Mouse (Mus musculus) cerebellum, adult 2 months (tissue): ENCODE data around the gene Baz1b. TPM values are rescaled to one million over a fixed set of nuclear protein-coding genes. Genes with fewer than 3 reads are reported as not detected.

Experiments
- DNase-seq, 2 experiments: peaks; one replicate each; pipeline ENCODE4 v3.0.0; 2021
- H3K27ac ChIP-seq: fragments of 200-500 bp; 2 replicates; pipeline ENCODE4 v1.5.1; 2012; ENCODE audit warnings: low read length, control low read depth, inconsistent platforms; ENCODE audit not compliant: insufficient read depth
- H3K27me3 ChIP-seq: fragments of 200-500 bp; 2 replicates; pipeline ENCODE4 v1.6.1; 2012; ENCODE audit warnings: inconsistent platforms, mild to moderate bottlenecking, low read length, moderate library complexity; ENCODE audit not compliant: control insufficient read depth, insufficient read depth
- H3K4me1 ChIP-seq: fragments of 200-500 bp; 2 replicates; pipeline ENCODE4 v1.6.1; 2011; ENCODE audit warnings: low read length; ENCODE audit not compliant: control insufficient read depth, insufficient read depth
- H3K4me3 ChIP-seq: fragments of 200-500 bp; replicated peaks from 2 replicates; pipeline ENCODE3; 2011; ENCODE audit warnings: mild to moderate bottlenecking, low read depth, low read length, control low read depth; ENCODE audit not compliant: insufficient read depth
- CTCF ChIP-seq: fragments of 200-500 bp; IDR thresholded peaks from 2 replicates; pipeline ENCODE4 v1.5.1; 2011; ENCODE audit warnings: low read depth, mild to moderate bottlenecking, control low read depth, low read length, moderate library complexity, borderline replicate concordance; ENCODE audit not compliant: insufficient read depth
- POLR2A ChIP-seq: fragments of 200-500 bp; IDR thresholded peaks from 2 replicates; pipeline ENCODE4 v1.6.1; 2011; ENCODE audit warnings: low read length, control low read depth, borderline replicate concordance; ENCODE audit not compliant: insufficient read depth
- WGBS: fragments of 180-500 bp; shearing (Covaris S2); methylation state at CpG from one replicate; pipeline ENCODE4 v1.1.7; 2018; 5-methylcytosine and 5-hydroxymethylcytosine counted together
- polyA plus RNA-seq: library from polyadenylated mRNA; depleted of rRNA; stranded (reverse); fragments of >200 nt; gene quantifications from 2 replicates; pipeline ENCODE4 v1.2.3, GENCODE M21; 2012; rRNA removed

Baz1b gene
- polyA plus RNA-seq, 1 experiment, result 75.3 TPM

GRCm38 (mm10) chr5:135290703-135291102 lies 103.6 kb downstream of the Baz1b start:
- no peak overlapping the region for H3K4me3 ChIP-seq
- no peak for TF ChIP-seq POLR2A
- no peak for TF ChIP-seq CTCF
- H3K4me1 ChIP-seq, result no peaks in the 10 kb centered on the region
- H3K27me3 ChIP-seq, result no peaks in the 10 kb centered on the region
- 85% methylated on average over 6 of the region's 6 CpGs for WGBS
- DNase-seq, result no peak
- H3K27ac ChIP-seq, result no peak overlapping the region

- no peaks in the 10 kb centered on the region for H3K4me1 ChIP-seq
- no peaks in the 10 kb centered on the region for H3K27me3 ChIP-seq
- TF ChIP-seq CTCF, result no peak
- TF ChIP-seq POLR2A, result no peak
- no peak overlapping the region for H3K27ac ChIP-seq
- no peak for DNase-seq
- 48% methylated on average over 4 of the region's 4 CpGs for whole genome bisulfite sequencing
- H3K4me3 ChIP-seq, result no peak overlapping the region
Measured at GRCm38 (mm10) chr5:135291193-135291592, 104.1 kb downstream of the Baz1b start.

GRCm38 (mm10) chr5:135292001-135292400 lies 104.9 kb downstream of the Baz1b start:
- 84% methylated on average over 2 of the region's 2 CpGs for WGBS
- Histone ChIP-seq H3K4me1 (no peaks in the 10 kb centered on the region), H3K27me3 (no peaks in the 10 kb centered on the region), H3K27ac (no peak overlapping the region), H3K4me3 (no peak overlapping the region)
- TF ChIP-seq CTCF (no peak), POLR2A (no peak)
- no peak for DNase-seq

Other genes with a start within 250 kb of the Baz1b start
- gene Cldn4, start 240.3 kb upstream of the Baz1b start, polyA plus RNA-seq, result 0.07 TPM in 1 of 2 replicates, not detected in the other
- 0.52 and 0.67 TPM in 2 replicates for gene Cldn3, start 201.1 kb upstream of the Baz1b start, polyA plus RNA-seq
- gene Abhd11, start 178.1 kb upstream of the Baz1b start, polyA plus RNA-seq, result 59.0 and 65.1 TPM in 2 replicates
- 12.1 and 12.4 TPM in 2 replicates for gene Stx1a, start 163.8 kb upstream of the Baz1b start, polyA plus RNA-seq
- gene Dnajc30, start 123.1 kb upstream of the Baz1b start, polyA plus RNA-seq, result 45.4 and 46.6 TPM in 2 replicates
- gene Bud23, start 122.3 kb upstream of the Baz1b start, polyA plus RNA-seq, result 69.2 and 72.8 TPM in 2 replicates
- 17.7 and 19.8 TPM in 2 replicates for gene Vps37d, start 109.0 kb upstream of the Baz1b start, polyA plus RNA-seq
- gene Mlxipl, start 97.4 kb upstream of the Baz1b start, polyA plus RNA-seq, result 2.0 TPM in 2 replicates
- 17.6 and 18.5 TPM in 2 replicates for gene Tbl2, start 37.6 kb upstream of the Baz1b start, polyA plus RNA-seq
- 64.4 TPM in 2 replicates for gene Bcl7b, start 19.0 kb upstream of the Baz1b start, polyA plus RNA-seq
- gene Fzd9, start 64.0 kb downstream of the Baz1b start, polyA plus RNA-seq, result 8.5 and 10.1 TPM in 2 replicates
- gene Fkbp6, start 162.8 kb downstream of the Baz1b start, polyA plus RNA-seq, result not detected in 2 replicates
- gene Trim50, start 166.0 kb downstream of the Baz1b start, polyA plus RNA-seq, result 0.08 TPM in 1 of 2 replicates, not detected in the other
- gene Nsun5, start 182.7 kb downstream of the Baz1b start, polyA plus RNA-seq, result 41.8 and 45.6 TPM in 2 replicates
- 31.2 and 31.8 TPM in 2 replicates for gene Pom121, start 207.3 kb downstream of the Baz1b start, polyA plus RNA-seq